8 mouse cellular contexts compared by ENCODE assay signal in genomic region chr13:34162491-34163303, GRCm38 (mm10). TPM values are rescaled to one million over a fixed set of nuclear protein-coding genes. Genes with fewer than 3 reads are reported as not detected.
DNase-seq lines count a peak whose midpoint lies in the region; ATAC-seq and TF ChIP-seq lines count a peak whose summit lies in the region.

TSS of gene Psmg4 (plus strand) at chr13:34162964.

- peak; percentile 92 for ATAC-seq in cerebellum, adult (ENCODE audit: insufficient number of reproducible peaks, low FRiP score, low TSS enrichment)
- peak; percentile 96 for ATAC-seq in forebrain, embryonic 13.5 days
- peak; percentile 96 for ATAC-seq in heart, postnatal 0 days (ENCODE audit: insufficient read depth, low read depth)
- ATAC-seq in liver, embryonic 15.5 days (ENCODE audit: insufficient read depth): peak; percentile 97
- peak; percentile 92 for ATAC-seq in neural tube, embryonic 11.5 days (ENCODE audit: insufficient read depth, low FRiP score, low TSS enrichment)
- ATAC-seq in stomach, embryonic 16.5 days (ENCODE audit: insufficient read depth, low FRiP score): peak; percentile 97

- WGBS in forebrain, embryonic 13.5 days: 3% methylated on average over 44 of the region's 44 CpGs
- 3% methylated on average over 44 of the region's 44 CpGs for WGBS in heart, postnatal 0 days
- 2% methylated on average over 44 of the region's 44 CpGs for WGBS in liver, embryonic 15.5 days (ENCODE audit: insufficient replicate concordance)
- WGBS in neural tube, embryonic 11.5 days: 3% methylated on average over 44 of the region's 44 CpGs
- WGBS in stomach, embryonic 16.5 days: 3% methylated on average over 44 of the region's 44 CpGs

- H3K4me3 ChIP-seq in ES-Bruce4 (ENCODE audit: low read depth, low read length): peak within 1 kb of the TSS; percentile 86
- peak within 1 kb of the TSS; percentile 66 for H3K4me3 ChIP-seq in forebrain, embryonic 13.5 days
- peak within 1 kb of the TSS; percentile 84 for H3K4me3 ChIP-seq in heart, postnatal 0 days (ENCODE audit: low read depth, low read length)
- H3K4me3 ChIP-seq in liver, embryonic 15.5 days (replicated peaks): peak within 1 kb of the TSS; percentile 95
- H3K4me3 ChIP-seq in neural tube, embryonic 11.5 days (ENCODE audit: low read depth, low read length): peak within 1 kb of the TSS; percentile 48
- H3K4me3 ChIP-seq in stomach, embryonic 16.5 days (replicated peaks; ENCODE audit: low read length): peak within 1 kb of the TSS; percentile 91

- no peaks in the 10 kb centered on the region for H3K4me1 ChIP-seq in ES-Bruce4 (ENCODE audit: control insufficient read depth, insufficient read depth, low read length)
- H3K4me1 ChIP-seq in forebrain, embryonic 13.5 days: peaks cover 17% of the 10 kb centered on the region
- H3K4me1 ChIP-seq in heart, postnatal 0 days (ENCODE audit: control insufficient read depth, insufficient read depth): peaks cover 7% of the 10 kb centered on the region
- H3K4me1 ChIP-seq in liver, embryonic 15.5 days (replicated peaks): peaks cover 21% of the 10 kb centered on the region
- H3K4me1 ChIP-seq in neural tube, embryonic 11.5 days (ENCODE audit: control insufficient read depth, insufficient read depth, low read length): peaks cover 4% of the 10 kb centered on the region; the same call in 1 of the 2 replicates
- peaks cover 10% of the 10 kb centered on the region; the same call in 1 of the 2 replicates for H3K4me1 ChIP-seq in stomach, embryonic 16.5 days (ENCODE audit: control insufficient read depth, insufficient read depth, low read length)

- peak within 1 kb of the TSS; percentile 83 for H3K27ac ChIP-seq in ES-Bruce4 (ENCODE audit: insufficient read depth, low read length)
- peak within 1 kb of the TSS; percentile 88 for H3K27ac ChIP-seq in forebrain, embryonic 13.5 days
- peak within 1 kb of the TSS; percentile 93 for H3K27ac ChIP-seq in heart, postnatal 0 days (ENCODE audit: low read depth)
- peak within 1 kb of the TSS; percentile 88 for H3K27ac ChIP-seq in liver, embryonic 15.5 days (replicated peaks)
- peak within 1 kb of the TSS; percentile 62 for H3K27ac ChIP-seq in neural tube, embryonic 11.5 days (ENCODE audit: low read depth, low read length)
- H3K27ac ChIP-seq in stomach, embryonic 16.5 days (ENCODE audit: low read length): peak within 1 kb of the TSS; percentile 97

- TF ChIP-seq POLR2A in ES-Bruce4 (IDR thresholded peaks at IDR 0.05; ENCODE audit: insufficient read depth, low read length): peak; percentile 40

- H3K36me3 ChIP-seq in ES-Bruce4 (ENCODE audit: control insufficient read depth, insufficient read depth, low read length, poor library complexity, severe bottlenecking): peaks cover 6% of the 10 kb centered on the region
- peaks cover 13% of the 10 kb centered on the region for H3K36me3 ChIP-seq in forebrain, embryonic 13.5 days (ENCODE audit: poor library complexity, severe bottlenecking)
- peaks cover 7% of the 10 kb centered on the region for H3K36me3 ChIP-seq in heart, postnatal 0 days (replicated peaks; ENCODE audit: control insufficient read depth, insufficient read depth, low read length)
- peaks cover 6% of the 10 kb centered on the region; the same call in 1 of the 2 replicates for H3K36me3 ChIP-seq in liver, embryonic 15.5 days (replicated peaks)
- H3K36me3 ChIP-seq in neural tube, embryonic 11.5 days (ENCODE audit: control insufficient read depth, insufficient read depth, low read length): peaks cover 6% of the 10 kb centered on the region
- H3K36me3 ChIP-seq in stomach, embryonic 16.5 days (ENCODE audit: control insufficient read depth, insufficient read depth, low read length): peaks cover 6% of the 10 kb centered on the region; the same call in 1 of the 2 replicates

- H3K4me2 ChIP-seq in forebrain, embryonic 13.5 days: peak within 1 kb of the TSS; percentile 71
- H3K4me2 ChIP-seq in heart, postnatal 0 days (ENCODE audit: low read depth, low read length): peak within 1 kb of the TSS; percentile 81
- H3K4me2 ChIP-seq in liver, embryonic 15.5 days: peak within 1 kb of the TSS; percentile 86
- peak within 1 kb of the TSS; percentile 42 for H3K4me2 ChIP-seq in neural tube, embryonic 11.5 days (ENCODE audit: low read depth)
- peak within 1 kb of the TSS; percentile 83 for H3K4me2 ChIP-seq in stomach, embryonic 16.5 days (ENCODE audit: low read depth, low read length)

- no peaks in the 10 kb centered on the region for H3K27me3 ChIP-seq in ES-Bruce4 (ENCODE audit: control insufficient read depth, insufficient read depth, low read length, poor library complexity, severe bottlenecking)
- H3K27me3 ChIP-seq in forebrain, embryonic 13.5 days: no peaks in the 10 kb centered on the region
- H3K27me3 ChIP-seq in heart, postnatal 0 days (ENCODE audit: control insufficient read depth, insufficient read depth, low read length): no peaks in the 10 kb centered on the region
- H3K27me3 ChIP-seq in liver, embryonic 15.5 days: no peaks in the 10 kb centered on the region
- no peaks in the 10 kb centered on the region for H3K27me3 ChIP-seq in neural tube, embryonic 11.5 days (ENCODE audit: control insufficient read depth, insufficient read depth, low read length)
- no peaks in the 10 kb centered on the region for H3K27me3 ChIP-seq in stomach, embryonic 16.5 days (ENCODE audit: control insufficient read depth, insufficient read depth, low read length)

- no peak for TF ChIP-seq CTCF in ES-Bruce4 (IDR thresholded peaks at IDR 0.05; ENCODE audit: low read depth, low read length)
- TF ChIP-seq CTCF in heart, postnatal 0 days (IDR thresholded peaks at IDR 0.05; ENCODE audit: low read depth): no peak

- peak; percentile 86 for DNase-seq in heart, postnatal 0 days (ENCODE audit: low spot score)
- peak; percentile 97 for DNase-seq in kidney, postnatal 4 days
- peak; percentile 95 for DNase-seq in neural tube, embryonic 11.5 days (ENCODE audit: low spot score)

- peak within 1 kb of the TSS; percentile 53 for H3K9ac ChIP-seq in ES-Bruce4 (ENCODE audit: low read depth, poor library complexity, severe bottlenecking)
- peak within 1 kb of the TSS; percentile 76 for H3K9ac ChIP-seq in forebrain, embryonic 13.5 days
- peak within 1 kb of the TSS; percentile 64 for H3K9ac ChIP-seq in heart, postnatal 0 days (replicated peaks; ENCODE audit: low read depth, low read length)
- H3K9ac ChIP-seq in liver, embryonic 15.5 days: peak within 1 kb of the TSS; percentile 76
- peak within 1 kb of the TSS; percentile 58 for H3K9ac ChIP-seq in neural tube, embryonic 11.5 days (ENCODE audit: low read length)
- peak within 1 kb of the TSS; percentile 85 for H3K9ac ChIP-seq in stomach, embryonic 16.5 days (ENCODE audit: low read length)

- peaks cover 11% of the 10 kb centered on the region for H3K9me3 ChIP-seq in ES-Bruce4 (replicated peaks; ENCODE audit: control insufficient read depth, insufficient read depth, low read length, poor library complexity, severe bottlenecking)
- no peaks in the 10 kb centered on the region for H3K9me3 ChIP-seq in forebrain, embryonic 13.5 days (replicated peaks)
- H3K9me3 ChIP-seq in heart, postnatal 0 days (replicated peaks; ENCODE audit: control insufficient read depth, low read length): no peaks in the 10 kb centered on the region
- no peaks in the 10 kb centered on the region for H3K9me3 ChIP-seq in liver, embryonic 15.5 days (replicated peaks)
- no peaks in the 10 kb centered on the region; the same call in 1 of the 2 replicates for H3K9me3 ChIP-seq in neural tube, embryonic 11.5 days (ENCODE audit: control insufficient read depth, low read length)
- H3K9me3 ChIP-seq in stomach, embryonic 16.5 days (replicated peaks; ENCODE audit: control insufficient read depth, low read length): no peaks in the 10 kb centered on the region; the same call in 1 of the 2 replicates

- TF ChIP-seq EP300 in ES-Bruce4 (IDR thresholded peaks at IDR 0.05; ENCODE audit: insufficient read depth, low read depth, low read length): no peak; the same call in 1 of the 2 replicates
- TF ChIP-seq EP300 in heart, postnatal 0 days (IDR thresholded peaks at IDR 0.05; ENCODE audit: low read depth): no peak

RNA-seq across cellular contexts. Expression of gene Psmg4, which starts in this region (rescaled TPM):
- 29.2 and 39.1 TPM in 2 replicates for polyA plus RNA-seq in ES-Bruce4 (2011; ENCODE audit: insufficient read depth, insufficient read length, low read depth, missing spikeins)
- polyA plus RNA-seq in forebrain, embryonic 13.5 days (2015; fragmentation: Nextera tagmentation; extraction: Ambion mirVana): 121 and 128 TPM in 2 replicates
- 58.0 and 108 TPM in 2 replicates for total RNA-seq in heart, postnatal 0 days (2014; rRNA removed; ENCODE audit: low replicate concordance)
- polyA plus RNA-seq in heart, postnatal 0 days (2015; fragmentation: Nextera tagmentation; extraction: Ambion mirVana): 86.3 and 87.8 TPM in 2 replicates
- polyA plus RNA-seq in liver, embryonic 15.5 days (2015; fragmentation: Nextera tagmentation; extraction: Ambion mirVana): 26.0 and 30.0 TPM in 2 replicates
- polyA plus RNA-seq in neural tube, embryonic 11.5 days (2014; fragmentation: Nextera tagmentation; extraction: Ambion mirVana): 92.4 and 92.6 TPM in 2 replicates
- polyA plus RNA-seq in stomach, embryonic 16.5 days (2015; fragmentation: Nextera tagmentation; extraction: Ambion mirVana): 58.8 and 62.9 TPM in 2 replicates

Comparison
In these comparisons a context has a peak if more than half of its experiments do, and no peak if none do; other contexts are left out.
1. Peak in every context shown above with its lines: DNase-seq, ATAC-seq, H3K4me3 ChIP-seq and H3K27ac ChIP-seq.